Mouse (Mus musculus): Measurements from ENCODE around the gene Churc1. TPM values are rescaled to one million over a fixed set of nuclear protein-coding genes. Genes with fewer than 3 reads are reported as not detected.

Gene Churc1
- polyA plus RNA-seq, 1 experiment from 2014 or later, result 199 TPM

- no peaks in the 10 kb centered on the region for H3K9me3 ChIP-seq (replicated peaks; ENCODE audit: control insufficient read depth, low read length)
- H3K36me3 ChIP-seq (ENCODE audit: control insufficient read depth, insufficient read depth), result no peaks in the 10 kb centered on the region
- H3K4me1 ChIP-seq (ENCODE audit: control insufficient read depth, insufficient read depth, low read length), result no peaks in the 10 kb centered on the region
- H3K27me3 ChIP-seq (ENCODE audit: control insufficient read depth, insufficient read depth, low read length), result peaks cover 15% of the 10 kb centered on the region
- no peak for ATAC-seq (replicated peaks; ENCODE audit: extremely low read depth, insufficient read depth, low FRiP score)
- WGBS, result 73% methylated on average over 4 of the region's 4 CpGs
- H3K4me2 ChIP-seq (ENCODE audit: low read depth, low read length), result no peak overlapping the region
- H3K4me3 ChIP-seq (ENCODE audit: low read length), result no peak overlapping the region
- H3K27ac ChIP-seq (ENCODE audit: low read length), result no peak overlapping the region
- no peak overlapping the region for H3K9ac ChIP-seq (ENCODE audit: low read length)
Measured at GRCm38 (mm10) chr12:76818120-76818519, 52.8 kb downstream of the Churc1 start.

- no peaks in the 10 kb centered on the region for H3K4me1 ChIP-seq (ENCODE audit: control insufficient read depth, insufficient read depth, low read length)
- H3K9me3 ChIP-seq (replicated peaks; ENCODE audit: control insufficient read depth, low read length), result no peaks in the 10 kb centered on the region
- no peak for ATAC-seq (replicated peaks; ENCODE audit: extremely low read depth, insufficient read depth, low FRiP score)
- no peak overlapping the region for H3K27ac ChIP-seq (ENCODE audit: low read length)
- H3K4me2 ChIP-seq (ENCODE audit: low read depth, low read length), result no peak overlapping the region
- H3K27me3 ChIP-seq (ENCODE audit: control insufficient read depth, insufficient read depth, low read length), result peaks cover 17% of the 10 kb centered on the region
- no peaks in the 10 kb centered on the region for H3K36me3 ChIP-seq (ENCODE audit: control insufficient read depth, insufficient read depth)
- no peak overlapping the region for H3K9ac ChIP-seq (ENCODE audit: low read length)
- WGBS, result 81% methylated on average over 9 of the region's 9 CpGs
- no peak overlapping the region for H3K4me3 ChIP-seq (ENCODE audit: low read length)
Measured at GRCm38 (mm10) chr12:76818908-76819307, 53.6 kb downstream of the Churc1 start.

DNA sequence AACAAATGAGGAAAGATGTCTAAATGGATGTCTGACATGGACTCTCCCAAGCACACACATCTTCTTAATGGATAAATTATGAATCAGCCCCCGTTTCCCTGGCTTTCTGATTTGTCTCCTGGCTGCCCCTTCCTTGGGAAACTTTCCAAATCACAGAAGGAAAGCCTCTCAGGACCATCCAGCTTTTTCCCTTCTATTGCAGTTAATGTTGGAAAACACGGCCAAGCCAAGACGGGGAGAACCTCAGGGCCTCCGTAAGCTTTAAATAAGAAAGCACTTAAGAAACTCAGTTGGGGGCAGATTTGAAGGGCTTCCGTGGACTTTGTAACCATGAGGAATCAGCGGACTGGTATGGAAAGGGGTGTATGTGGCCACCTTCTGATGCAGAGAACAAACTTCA, 54.5 kb downstream of the Churc1 start:
- Histone ChIP-seq H3K4me3 (ENCODE audit: low read length) (no peak overlapping the region), H3K9ac (ENCODE audit: low read length) (no peak overlapping the region), H3K27me3 (ENCODE audit: control insufficient read depth, insufficient read depth, low read length) (peaks cover 19% of the 10 kb centered on the region), H3K36me3 (ENCODE audit: control insufficient read depth, insufficient read depth) (no peaks in the 10 kb centered on the region), H3K27ac (ENCODE audit: low read length) (no peak overlapping the region), H3K4me1 (ENCODE audit: control insufficient read depth, insufficient read depth, low read length) (no peaks in the 10 kb centered on the region), H3K4me2 (ENCODE audit: low read depth, low read length) (no peak overlapping the region), H3K9me3 (replicated peaks; ENCODE audit: control insufficient read depth, low read length) (no peaks in the 10 kb centered on the region)
- ATAC-seq (replicated peaks; ENCODE audit: extremely low read depth, insufficient read depth, low FRiP score), result no peak
- 66% methylated on average over 6 of the region's 6 CpGs for WGBS

GRCm38 (mm10) chr12:76820615-76821014, 55.3 kb downstream of the Churc1 start:
- H3K9me3 ChIP-seq (replicated peaks; ENCODE audit: control insufficient read depth, low read length), result no peaks in the 10 kb centered on the region
- no peak overlapping the region for H3K4me3 ChIP-seq (ENCODE audit: low read length)
- H3K4me2 ChIP-seq (ENCODE audit: low read depth, low read length), result no peak overlapping the region; the same call in 1 of the 2 replicates
- WGBS, result 61% methylated on average over 4 of the region's 4 CpGs
- H3K36me3 ChIP-seq (ENCODE audit: control insufficient read depth, insufficient read depth), result no peaks in the 10 kb centered on the region
- ATAC-seq (replicated peaks; ENCODE audit: extremely low read depth, insufficient read depth, low FRiP score), result no peak
- no peaks in the 10 kb centered on the region for H3K4me1 ChIP-seq (ENCODE audit: control insufficient read depth, insufficient read depth, low read length)
- peaks cover 24% of the 10 kb centered on the region for H3K27me3 ChIP-seq (ENCODE audit: control insufficient read depth, insufficient read depth, low read length)
- no peak overlapping the region for H3K27ac ChIP-seq (ENCODE audit: low read length)
- no peak overlapping the region for H3K9ac ChIP-seq (ENCODE audit: low read length)

- no peaks in the 10 kb centered on the region for H3K36me3 ChIP-seq (ENCODE audit: control insufficient read depth, insufficient read depth)
- H3K9me3 ChIP-seq (replicated peaks; ENCODE audit: control insufficient read depth, low read length), result no peaks in the 10 kb centered on the region
- peak; percentile 43; the same call in 1 of the 2 replicates for ATAC-seq (replicated peaks; ENCODE audit: extremely low read depth, insufficient read depth, low FRiP score)
- WGBS, result 2% methylated on average over 60 of the region's 66 CpGs
- H3K9ac ChIP-seq (ENCODE audit: low read length), result peak overlapping the region; percentile 80
- no peaks in the 10 kb centered on the region for H3K4me1 ChIP-seq (ENCODE audit: control insufficient read depth, insufficient read depth, low read length)
- H3K4me2 ChIP-seq (ENCODE audit: low read depth, low read length), result peak overlapping the region; percentile 84
- peaks cover 24% of the 10 kb centered on the region for H3K27me3 ChIP-seq (ENCODE audit: control insufficient read depth, insufficient read depth, low read length)
- no peak overlapping the region for H3K27ac ChIP-seq (ENCODE audit: low read length)
- peak overlapping the region; percentile 72 for H3K4me3 ChIP-seq (ENCODE audit: low read length)
Measured at GRCm38 (mm10) chr12:76822002-76822650, 56.8 kb downstream of the Churc1 start.

- no peak within 1 kb of the TSS for H3K27ac ChIP-seq (ENCODE audit: low read length)
- ATAC-seq (replicated peaks; ENCODE audit: extremely low read depth, insufficient read depth, low FRiP score), result 0 out of 2 replicates have a peak, but pooled peaks have one; percentile 7
- H3K9ac ChIP-seq (ENCODE audit: low read length), result peak within 1 kb of the TSS; percentile 80
- no peaks in the 10 kb centered on the region for H3K9me3 ChIP-seq (replicated peaks; ENCODE audit: control insufficient read depth, low read length)
- H3K4me2 ChIP-seq (ENCODE audit: low read depth, low read length), result peak within 1 kb of the TSS; percentile 84
- H3K27me3 ChIP-seq (ENCODE audit: control insufficient read depth, insufficient read depth, low read length), result peaks cover 24% of the 10 kb centered on the region
- peak within 1 kb of the TSS; percentile 72 for H3K4me3 ChIP-seq (ENCODE audit: low read length)
- WGBS, result 8% methylated on average over 17 of the region's 17 CpGs
- no peaks in the 10 kb centered on the region for H3K4me1 ChIP-seq (ENCODE audit: control insufficient read depth, insufficient read depth, low read length)
- H3K36me3 ChIP-seq (ENCODE audit: control insufficient read depth, insufficient read depth), result no peaks in the 10 kb centered on the region
Measured at GRCm38 (mm10) chr12:76822651-76823041, 57.3 kb downstream of the Churc1 start, which contains the start of gene Rab15. Gene Rab15, minus strand, starts transcription at chr12:76822908.

DNA sequence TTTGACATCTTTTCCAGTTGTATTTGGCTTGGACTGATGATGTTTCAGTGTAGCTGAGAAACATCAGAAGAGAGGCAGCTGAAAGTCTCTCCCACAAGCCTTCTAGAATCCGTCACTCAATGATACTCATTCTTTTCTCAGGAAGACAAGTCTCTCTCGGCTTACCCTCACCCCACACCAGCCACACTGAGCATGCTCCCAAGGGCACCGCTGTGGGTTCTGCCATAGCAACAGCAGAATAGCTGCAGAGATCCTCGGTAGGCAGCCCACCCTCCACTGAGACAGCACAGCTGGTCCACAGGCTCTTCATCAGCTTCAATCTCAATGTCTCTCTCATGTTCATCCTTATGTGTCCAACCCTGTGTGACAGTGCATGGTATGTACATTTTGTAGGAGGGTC, 59.9 kb downstream of the Churc1 start:
- H3K36me3 ChIP-seq (ENCODE audit: control insufficient read depth, insufficient read depth), result no peaks in the 10 kb centered on the region
- no peak for ATAC-seq (replicated peaks; ENCODE audit: extremely low read depth, insufficient read depth, low FRiP score)
- no peak overlapping the region for H3K9ac ChIP-seq (ENCODE audit: low read length)
- 63% methylated on average over 4 of the region's 4 CpGs for WGBS
- H3K27me3 ChIP-seq (ENCODE audit: control insufficient read depth, insufficient read depth, low read length), result peaks cover 20% of the 10 kb centered on the region
- no peak overlapping the region for H3K4me3 ChIP-seq (ENCODE audit: low read length)
- no peak overlapping the region for H3K27ac ChIP-seq (ENCODE audit: low read length)
- no peak overlapping the region for H3K4me2 ChIP-seq (ENCODE audit: low read depth, low read length)
- H3K4me1 ChIP-seq (ENCODE audit: control insufficient read depth, insufficient read depth, low read length), result no peaks in the 10 kb centered on the region
- H3K9me3 ChIP-seq (replicated peaks; ENCODE audit: control insufficient read depth, low read length), result no peaks in the 10 kb centered on the region

DNA sequence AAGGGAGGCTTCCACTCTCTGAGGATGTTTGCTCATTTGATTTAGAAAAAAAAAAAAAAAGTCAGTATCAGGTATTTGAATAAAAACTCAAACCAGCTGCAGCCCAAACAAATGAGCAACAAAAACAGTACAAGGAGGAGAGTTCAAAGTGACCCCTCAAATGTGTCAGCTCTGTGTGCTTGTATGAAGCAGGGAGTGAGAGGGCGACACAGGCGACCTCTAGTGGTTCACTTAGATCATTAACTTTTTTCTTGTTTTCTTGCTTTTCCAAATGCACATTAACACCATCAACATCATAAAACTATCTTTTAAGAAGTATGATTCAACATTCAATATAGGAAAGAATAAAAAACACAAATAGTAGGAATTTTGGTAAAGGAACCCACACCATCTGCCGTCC, 67.4 kb downstream of the Churc1 start:
- no peak overlapping the region for H3K27ac ChIP-seq (ENCODE audit: low read length)
- WGBS, result 4% methylated on average over 3 of the region's 3 CpGs

More for the DNA sequence above, 67.4 kb downstream of the Churc1 start:
- no peak overlapping the region for H3K9ac ChIP-seq (ENCODE audit: low read length)
- no peak overlapping the region for H3K4me3 ChIP-seq (ENCODE audit: low read length)
- no peaks in the 10 kb centered on the region for H3K27me3 ChIP-seq (ENCODE audit: control insufficient read depth, insufficient read depth, low read length)
- no peak for ATAC-seq (replicated peaks; ENCODE audit: extremely low read depth, insufficient read depth, low FRiP score)
- H3K9me3 ChIP-seq (replicated peaks; ENCODE audit: control insufficient read depth, low read length), result no peaks in the 10 kb centered on the region
- no peaks in the 10 kb centered on the region for H3K4me1 ChIP-seq (ENCODE audit: control insufficient read depth, insufficient read depth, low read length)
- no peaks in the 10 kb centered on the region for H3K36me3 ChIP-seq (ENCODE audit: control insufficient read depth, insufficient read depth)
- no peak overlapping the region for H3K4me2 ChIP-seq (ENCODE audit: low read depth, low read length)
